Mouse (Mus musculus): ENCODE results near the gene Sez6l. TPM values are rescaled to one million over a fixed set of nuclear protein-coding genes. Genes with fewer than 3 reads are reported as not detected.

Gene Sez6l
- polyA plus RNA-seq, 1 experiment from 2014 or later: 28.4 TPM

DNA sequence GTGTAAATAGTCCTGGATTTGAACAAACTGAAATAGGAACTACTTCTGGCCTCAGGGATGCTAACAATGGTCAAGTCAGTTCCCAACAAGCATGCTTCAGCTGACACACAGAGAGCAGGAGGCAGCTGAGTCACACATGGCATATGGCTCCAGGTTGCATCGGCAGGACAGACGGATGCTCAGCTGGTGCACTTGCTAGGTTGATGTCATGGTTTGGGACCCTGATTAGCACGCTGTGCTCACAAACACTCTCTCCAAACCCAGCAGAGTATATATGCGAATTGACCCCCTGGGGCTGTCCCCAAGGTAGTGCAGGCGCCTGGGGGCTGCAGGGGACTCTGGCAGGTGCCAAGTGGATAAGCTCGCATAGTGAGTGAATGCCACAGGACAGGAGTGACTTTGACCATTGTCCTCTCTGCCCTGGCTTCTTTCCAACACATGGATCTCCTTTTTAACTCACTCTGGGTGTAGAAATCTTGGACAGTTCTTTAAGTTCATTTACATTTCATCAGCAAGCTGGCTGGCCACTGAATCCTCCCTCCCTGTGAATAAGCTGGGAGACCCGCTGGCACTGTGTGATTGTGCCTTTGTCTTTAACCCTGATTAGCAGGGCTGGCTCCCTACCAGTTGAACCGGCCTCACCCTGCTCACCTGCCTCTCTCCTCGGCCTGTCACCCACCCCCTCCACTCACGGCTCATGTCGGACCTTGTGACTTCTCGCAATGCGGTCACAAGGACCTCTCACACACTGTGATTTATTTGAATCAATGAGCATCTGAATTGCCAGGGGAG lies 91.9 kb downstream of the Sez6l start:
- peak; percentile 12; the same call in 1 of the 2 replicates for ATAC-seq (ENCODE audit: low FRiP score)
- Histone ChIP-seq H3K4me1 (replicated peaks) (peaks cover 56% of the 10 kb centered on the region), H3K27ac (peak overlapping the region; percentile 40; the same call in 1 of the 2 replicates), H3K27me3 (peaks cover 12% of the 10 kb centered on the region; the same call in 1 of the 2 replicates), H3K4me3 (no peak overlapping the region), H3K36me3 (no peaks in the 10 kb centered on the region), H3K9me3 (no peaks in the 10 kb centered on the region), H3K4me2 (no peak overlapping the region), H3K9ac (peak overlapping the region; percentile 36; the same call in 1 of the 2 replicates)
- 11% methylated on average over 13 of the region's 13 CpGs for WGBS

DNA sequence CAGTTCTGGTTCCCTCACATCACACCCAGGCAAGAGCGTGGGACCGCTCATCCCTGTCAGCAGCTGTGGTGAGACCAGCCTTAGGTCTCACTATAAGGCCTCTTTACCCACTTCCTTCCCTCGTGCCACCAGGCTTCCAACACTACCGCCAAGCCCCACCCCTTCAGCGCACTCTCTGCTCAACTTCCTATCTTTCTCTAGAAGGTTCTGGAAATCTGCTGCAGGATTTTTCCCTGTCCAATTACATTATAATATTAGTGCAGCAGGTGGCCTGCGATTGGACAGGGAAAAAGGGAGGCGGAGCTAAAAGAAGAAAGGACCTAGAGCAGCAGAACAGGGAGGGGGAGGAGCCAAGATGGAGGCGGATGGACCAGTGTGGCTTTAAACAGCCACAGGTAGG lies 94.0 kb downstream of the Sez6l start:
- ATAC-seq (ENCODE audit: low FRiP score): no peak
- 89% methylated on average over 8 of the region's 8 CpGs for WGBS

DNA sequence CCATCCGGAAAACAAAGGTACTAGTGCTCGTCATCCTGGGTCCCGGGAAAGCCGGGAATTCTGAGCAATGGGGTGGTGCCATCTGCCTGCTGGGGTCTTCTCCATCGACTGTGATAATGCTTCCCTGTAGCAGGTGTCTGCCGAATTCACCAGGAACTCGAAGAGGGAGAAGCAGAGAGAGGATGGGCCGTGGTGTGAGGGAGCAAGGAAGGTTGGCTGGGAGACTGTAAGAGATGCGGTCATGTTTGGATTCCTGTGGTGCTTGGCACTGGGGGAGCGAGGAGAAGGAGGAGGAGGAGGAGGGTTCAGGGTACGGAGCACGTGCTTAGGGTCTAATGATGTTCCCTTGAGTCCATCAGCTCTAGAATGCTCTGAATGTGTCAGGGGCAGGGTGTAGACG lies 94.4 kb downstream of the Sez6l start:
- ATAC-seq (ENCODE audit: low FRiP score): no peak
- H3K27ac ChIP-seq: peak overlapping the region; percentile 82
- H3K27me3 ChIP-seq: peaks cover 12% of the 10 kb centered on the region; the same call in 1 of the 2 replicates
- peaks cover 68% of the 10 kb centered on the region for H3K4me1 ChIP-seq (replicated peaks)
- WGBS: 34% methylated on average over 13 of the region's 13 CpGs
- no peaks in the 10 kb centered on the region for H3K36me3 ChIP-seq
- peak overlapping the region; percentile 43; the same call in 1 of the 2 replicates for H3K9ac ChIP-seq
- H3K4me3 ChIP-seq: no peak overlapping the region
- H3K9me3 ChIP-seq: no peaks in the 10 kb centered on the region
- H3K4me2 ChIP-seq: peak overlapping the region; percentile 11

More for the DNA sequence above, 94.0 kb downstream of the Sez6l start:
- H3K27me3 ChIP-seq: peaks cover 12% of the 10 kb centered on the region; the same call in 1 of the 2 replicates
- H3K9ac ChIP-seq: no peak overlapping the region
- no peaks in the 10 kb centered on the region for H3K36me3 ChIP-seq
- peak overlapping the region; percentile 82; the same call in 1 of the 2 replicates for H3K27ac ChIP-seq
- H3K4me3 ChIP-seq: no peak overlapping the region
- H3K9me3 ChIP-seq: no peaks in the 10 kb centered on the region
- peaks cover 63% of the 10 kb centered on the region for H3K4me1 ChIP-seq (replicated peaks)
- no peak overlapping the region for H3K4me2 ChIP-seq

DNA sequence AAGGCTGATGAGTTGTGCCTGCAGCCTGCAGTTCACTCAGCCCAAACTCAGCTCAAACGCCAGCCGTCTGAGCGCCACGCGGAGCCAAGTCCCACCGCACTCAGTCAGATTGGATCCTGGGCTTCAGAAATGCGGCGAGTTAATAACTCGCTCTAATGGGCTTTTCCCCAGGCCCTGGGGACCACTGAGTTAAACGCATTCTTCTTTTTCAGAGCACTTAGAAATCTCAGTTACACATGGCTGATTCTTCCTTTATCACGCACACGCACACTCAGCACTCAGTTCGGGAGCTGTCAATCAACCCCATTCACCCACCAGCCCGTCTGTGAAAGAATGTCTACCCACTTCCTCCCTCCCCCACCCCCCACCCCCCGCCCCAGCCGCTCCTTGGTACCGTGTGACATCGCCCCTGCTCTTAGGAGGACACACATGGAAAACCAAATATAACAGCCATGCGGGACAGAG lies 95.0 kb downstream of the Sez6l start:
- H3K9ac ChIP-seq: peak overlapping the region; percentile 43; the same call in 1 of the 2 replicates
- H3K36me3 ChIP-seq: no peaks in the 10 kb centered on the region
- no peaks in the 10 kb centered on the region for H3K9me3 ChIP-seq
- ATAC-seq (ENCODE audit: low FRiP score): peak; percentile 62
- no peak overlapping the region for H3K4me3 ChIP-seq
- WGBS: 6% methylated on average over 19 of the region's 19 CpGs
- peaks cover 12% of the 10 kb centered on the region; the same call in 1 of the 2 replicates for H3K27me3 ChIP-seq
- peak overlapping the region; percentile 11 for H3K4me2 ChIP-seq
- peaks cover 68% of the 10 kb centered on the region for H3K4me1 ChIP-seq (replicated peaks)
- peak overlapping the region; percentile 82 for H3K27ac ChIP-seq

DNA sequence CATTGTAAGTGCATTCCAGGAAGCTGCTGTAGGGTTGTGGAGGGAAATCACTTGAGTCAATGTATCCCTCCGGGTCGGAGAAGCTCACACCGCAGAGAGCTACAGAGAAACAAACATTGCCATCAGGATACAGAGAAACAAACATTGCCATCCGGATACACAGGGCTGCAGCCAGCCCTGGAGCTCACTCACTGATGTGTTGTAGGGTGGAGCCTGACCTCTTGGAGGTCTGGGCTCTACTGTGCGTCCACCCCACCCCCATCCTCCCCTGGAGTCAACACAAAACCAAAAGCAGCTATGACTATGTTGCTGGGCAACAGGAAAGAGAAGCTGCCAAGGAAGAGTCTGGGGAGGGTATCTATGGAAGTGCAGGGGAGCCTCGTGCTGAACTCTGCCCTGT lies 103.5 kb downstream of the Sez6l start:
- no peaks in the 10 kb centered on the region; the same call in 1 of the 2 replicates for H3K9me3 ChIP-seq
- ATAC-seq (ENCODE audit: low FRiP score): no peak
- WGBS: 33% methylated on average over 6 of the region's 6 CpGs
- 0 out of 2 replicates have a peak overlapping the region, but pooled peaks have one; percentile 29 for H3K9ac ChIP-seq
- no peak overlapping the region for H3K4me3 ChIP-seq
- H3K36me3 ChIP-seq: peaks cover 27% of the 10 kb centered on the region
- no peak overlapping the region for H3K27ac ChIP-seq
- peaks cover 20% of the 10 kb centered on the region for H3K4me1 ChIP-seq (replicated peaks)
- H3K4me2 ChIP-seq: no peak overlapping the region
- H3K27me3 ChIP-seq: peaks cover 16% of the 10 kb centered on the region; the same call in 1 of the 2 replicates

DNA sequence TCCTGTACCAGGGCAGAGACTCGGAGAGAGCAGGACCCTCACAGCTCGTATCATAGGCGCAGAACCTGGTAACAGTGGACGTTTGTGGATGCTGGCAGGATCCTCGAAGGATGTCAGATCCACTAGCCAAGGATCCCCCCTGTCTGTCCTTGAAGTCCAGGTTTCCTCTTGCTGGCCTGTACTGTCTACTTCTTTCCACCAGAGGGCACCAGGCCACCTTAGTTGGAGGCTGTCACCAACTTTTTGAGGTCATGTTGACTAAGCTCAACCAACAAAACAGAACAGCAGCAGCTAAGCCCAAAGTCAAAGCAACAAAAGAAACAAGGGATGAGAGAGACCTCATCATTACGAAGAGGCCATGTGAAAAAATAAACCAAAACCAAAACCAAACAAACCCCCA lies 106.8 kb downstream of the Sez6l start:
- ATAC-seq (ENCODE audit: low FRiP score): no peak
- Histone ChIP-seq H3K36me3 (peaks cover 34% of the 10 kb centered on the region), H3K9ac (no peak overlapping the region), H3K27me3 (peaks cover 16% of the 10 kb centered on the region; the same call in 1 of the 2 replicates), H3K27ac (no peak overlapping the region), H3K9me3 (no peaks in the 10 kb centered on the region; the same call in 1 of the 2 replicates), H3K4me2 (no peak overlapping the region), H3K4me1 (replicated peaks) (peaks cover 33% of the 10 kb centered on the region), H3K4me3 (no peak overlapping the region)
- 74% methylated on average over 6 of the region's 6 CpGs for WGBS

DNA sequence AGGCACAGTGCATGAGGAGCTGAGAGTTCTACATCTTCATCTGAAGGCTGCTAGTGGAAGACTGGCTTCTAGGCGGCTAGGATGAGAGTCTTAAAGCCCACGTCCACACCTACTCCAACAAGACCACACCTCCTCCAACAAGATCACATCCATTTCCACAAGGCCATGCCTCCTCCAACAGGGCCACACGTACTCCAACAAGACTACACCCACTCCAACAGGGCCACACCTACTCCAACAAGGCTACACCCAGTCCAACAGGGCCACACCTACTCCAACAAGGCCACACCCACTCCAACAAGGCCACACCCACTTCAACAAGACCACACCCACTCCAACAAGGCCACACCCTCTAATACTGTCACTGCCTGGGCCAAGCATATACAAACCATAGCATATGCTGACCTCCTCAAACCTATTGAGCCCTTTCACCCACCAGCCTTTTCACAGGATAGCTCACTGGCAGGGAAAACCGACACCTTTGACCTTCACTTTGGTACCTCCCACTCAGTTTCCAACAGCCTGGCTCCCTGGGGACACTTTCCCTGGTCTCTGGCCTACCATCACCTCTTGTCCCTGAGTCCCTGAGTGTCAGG lies 107.9 kb downstream of the Sez6l start:
- Histone ChIP-seq H3K9me3 (no peaks in the 10 kb centered on the region; the same call in 1 of the 2 replicates), H3K27ac (no peak overlapping the region), H3K27me3 (0 out of 2 replicates have a peak, but pooled peaks cover 11% of the 10 kb centered on the region), H3K4me3 (no peak overlapping the region), H3K4me2 (no peak overlapping the region), H3K36me3 (peaks cover 32% of the 10 kb centered on the region), H3K4me1 (replicated peaks) (peaks cover 33% of the 10 kb centered on the region), H3K9ac (no peak overlapping the region)
- ATAC-seq (ENCODE audit: low FRiP score): no peak
- WGBS: 86% methylated on average over 4 of the region's 4 CpGs

DNA sequence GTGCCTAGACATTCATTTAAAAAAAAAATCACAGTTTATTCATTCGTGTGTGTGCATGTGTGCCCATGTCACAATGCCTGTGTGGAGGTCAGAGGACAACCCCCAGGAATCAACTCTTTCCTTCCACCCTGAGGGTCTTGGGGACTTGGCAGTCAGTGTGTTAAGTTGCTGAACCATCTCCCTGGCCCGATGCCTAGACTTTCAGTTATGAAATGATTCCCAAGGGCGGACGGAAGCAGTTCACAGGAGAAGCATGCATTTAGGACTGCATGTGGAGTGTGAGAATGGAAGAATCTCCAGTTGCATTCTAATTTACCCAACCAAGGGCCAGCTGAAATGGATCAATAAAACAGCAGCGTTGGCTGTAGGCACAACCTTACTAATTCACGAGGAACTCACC lies 110.7 kb downstream of the Sez6l start:
- peak overlapping the region; percentile 13; the same call in 1 of the 2 replicates for H3K9ac ChIP-seq
- no peak overlapping the region for H3K4me3 ChIP-seq
- H3K36me3 ChIP-seq: peaks cover 36% of the 10 kb centered on the region
- peaks cover 22% of the 10 kb centered on the region for H3K4me1 ChIP-seq (replicated peaks)
- H3K27ac ChIP-seq: 0 out of 2 replicates have a peak overlapping the region, but pooled peaks have one; percentile 1
- H3K9me3 ChIP-seq: no peaks in the 10 kb centered on the region; the same call in 1 of the 2 replicates
- WGBS: 42% methylated on average over 6 of the region's 6 CpGs
- peaks cover 13% of the 10 kb centered on the region; the same call in 1 of the 2 replicates for H3K27me3 ChIP-seq
- H3K4me2 ChIP-seq: no peak overlapping the region
- ATAC-seq (ENCODE audit: low FRiP score): no peak

DNA sequence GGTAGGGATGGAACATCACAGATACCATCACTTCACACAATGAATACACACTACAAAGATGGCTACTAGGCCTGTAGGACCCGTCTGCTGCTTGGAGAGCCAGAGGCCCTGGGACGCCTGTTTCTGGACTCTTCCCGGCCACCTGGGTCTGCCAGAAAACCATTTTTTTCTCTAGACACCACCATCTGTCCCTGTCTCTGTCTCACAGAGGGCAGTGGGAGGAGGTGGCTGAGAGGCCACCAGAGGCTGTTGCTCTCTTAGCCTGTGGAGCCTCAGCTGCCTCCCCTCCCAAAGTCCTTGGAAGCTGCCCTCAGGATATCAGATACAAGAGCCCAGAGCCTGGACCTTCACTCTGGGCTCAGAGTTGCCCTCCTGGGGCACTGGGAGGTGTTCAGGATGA lies 117.1 kb downstream of the Sez6l start:
- Histone ChIP-seq H3K27ac (no peak overlapping the region), H3K4me3 (no peak overlapping the region), H3K9me3 (no peaks in the 10 kb centered on the region), H3K27me3 (peaks cover 34% of the 10 kb centered on the region), H3K36me3 (peaks cover 43% of the 10 kb centered on the region), H3K4me2 (no peak overlapping the region), H3K9ac (no peak overlapping the region), H3K4me1 (replicated peaks) (peaks cover 14% of the 10 kb centered on the region)
- WGBS: 42% methylated on average over 3 of the region's 3 CpGs
- ATAC-seq (ENCODE audit: low FRiP score): no peak

DNA sequence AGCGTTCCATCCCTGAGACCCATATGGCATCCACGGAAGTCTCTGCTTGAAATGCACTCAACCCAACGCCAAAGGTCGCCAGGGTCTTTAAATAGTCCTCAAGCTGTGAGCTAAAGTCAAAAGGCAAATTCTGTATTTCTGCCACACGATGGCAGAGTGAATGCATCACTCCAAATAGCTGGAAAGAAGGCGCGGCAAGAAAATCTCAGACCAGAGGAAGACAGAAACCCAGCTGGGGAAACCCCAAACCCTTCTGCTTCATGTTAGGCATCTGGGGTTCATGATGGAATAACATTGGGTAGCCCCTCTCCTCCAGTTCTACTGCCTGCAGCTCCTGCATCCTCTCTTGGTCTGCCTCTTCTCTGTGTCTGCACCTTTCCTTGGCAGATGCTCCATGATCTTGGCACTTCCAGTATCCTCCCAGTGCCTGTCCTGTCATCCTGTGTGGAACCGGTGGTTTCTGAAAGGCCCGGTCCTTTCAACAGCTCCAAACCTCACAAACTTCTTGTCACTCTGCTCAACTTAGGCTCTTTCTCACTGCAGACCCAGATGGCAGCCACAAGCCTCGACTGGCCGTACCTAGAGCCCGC lies 121.9 kb downstream of the Sez6l start:
- WGBS: 70% methylated on average over 12 of the region's 12 CpGs
- H3K27ac ChIP-seq: no peak overlapping the region
- H3K27me3 ChIP-seq: peaks cover 34% of the 10 kb centered on the region
- H3K4me1 ChIP-seq (replicated peaks): peaks cover 7% of the 10 kb centered on the region
- H3K4me3 ChIP-seq: no peak overlapping the region
- H3K4me2 ChIP-seq: no peak overlapping the region
- ATAC-seq (ENCODE audit: low FRiP score): no peak
- H3K36me3 ChIP-seq: peaks cover 28% of the 10 kb centered on the region
- no peak overlapping the region for H3K9ac ChIP-seq
- no peaks in the 10 kb centered on the region for H3K9me3 ChIP-seq

DNA sequence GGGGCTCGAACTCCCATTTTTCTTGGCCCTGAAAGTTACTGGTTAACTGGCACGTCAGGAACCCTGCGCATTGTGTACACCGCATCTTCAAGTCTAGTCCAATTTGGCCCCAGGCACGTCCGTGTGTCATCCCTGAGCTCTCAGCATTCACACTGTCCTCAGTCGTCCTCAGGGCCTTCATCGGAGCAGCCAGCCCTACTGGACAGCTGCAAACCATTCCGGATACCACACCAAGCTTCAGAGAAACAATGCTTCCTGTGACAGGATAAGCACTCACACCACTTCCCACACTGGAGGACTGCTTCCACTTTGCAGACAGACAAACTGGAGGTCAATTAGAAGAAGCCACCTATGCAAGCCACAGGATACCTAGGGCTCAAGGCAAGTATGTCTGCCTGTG lies 123.9 kb downstream of the Sez6l start:
- H3K4me1 ChIP-seq (replicated peaks): no peaks in the 10 kb centered on the region
- H3K27me3 ChIP-seq: peaks cover 39% of the 10 kb centered on the region
- WGBS: 75% methylated on average over 9 of the region's 9 CpGs
- H3K27ac ChIP-seq: no peak overlapping the region
- H3K4me2 ChIP-seq: no peak overlapping the region
- H3K36me3 ChIP-seq: peaks cover 36% of the 10 kb centered on the region
- H3K9me3 ChIP-seq: no peaks in the 10 kb centered on the region
- no peak for ATAC-seq (ENCODE audit: low FRiP score)
- no peak overlapping the region for H3K9ac ChIP-seq
- no peak overlapping the region for H3K4me3 ChIP-seq

Data from hindbrain, embryonic 13.5 days (tissue).